Mouse (Mus musculus) gastrocnemius, adult 2 months (tissue): ENCODE data around the gene Emg1. TPM values are rescaled to one million over a fixed set of nuclear protein-coding genes. Genes with fewer than 3 reads are reported as not detected.
"Not testable (repeated sequence)": the region's sequence is repeated elsewhere in the genome, so short reads cannot be mapped to it uniquely, and the experiment has no call there.

Experiments used
- DNase-seq: peaks from one replicate; pipeline ENCODE4 v3.0.0; 2022
- H3K27ac ChIP-seq: fragments of 200-600 bp; 2 replicates; pipeline ENCODE4 v1.8.1; 2022; ENCODE audit warnings: mild to moderate bottlenecking
- H3K4me3 ChIP-seq: fragments of 200-600 bp; 2 replicates; pipeline ENCODE4 v1.8.1; 2022; ENCODE audit warnings: mild to moderate bottlenecking, moderate library complexity
- CTCF ChIP-seq: fragments of 200-600 bp; IDR thresholded peaks from 2 replicates; pipeline ENCODE4 v1.8.1; 2022; ENCODE audit warnings: antibody characterized with exemption, mild to moderate bottlenecking, moderate library complexity
- intact Hi-C: fragments of 180-260 bp; cut with DNase I; formaldehyde crosslinking; loops from one replicate; pipeline ENCODE4 v1.15.1; 2025
- total RNA-seq, 2 experiments: library from RNA; stranded (reverse); gene quantifications; 2 replicates each; pipeline ENCODE4 v1.2.3; 2021

Gene Emg1
- total RNA-seq, 2 experiments from 2014 or later, result 57.7 to 71.8 TPM

- no peak for TF ChIP-seq CTCF
- Histone ChIP-seq H3K27ac (peak overlapping the region; percentile 87; the same call in 1 of the 2 replicates), H3K4me3 (no peak overlapping the region)
- intact Hi-C loops, result no loop called here
- DNase-seq, result no peak
These were observed 12.6 kb downstream of the Emg1 start for GRCm38 (mm10) chr6:124699366-124699765.

- Histone ChIP-seq H3K27ac (no peak overlapping the region), H3K4me3 (no peak overlapping the region)
- intact Hi-C loops, result no loop called here
- TF ChIP-seq CTCF, result no peak
- DNase-seq, result no peak
These were observed 13.2 kb downstream of the Emg1 start for GRCm38 (mm10) chr6:124698751-124699150.

- no peak overlapping the region for H3K4me3 ChIP-seq
- no peak for TF ChIP-seq CTCF
- no peak for DNase-seq
- intact Hi-C loops, result no loop called here
- peak overlapping the region; percentile 51 for H3K27ac ChIP-seq
These were observed 15.4 kb downstream of the Emg1 start for GRCm38 (mm10) chr6:124696441-124697150.

- Histone ChIP-seq H3K27ac (peak overlapping the region; percentile 75), H3K4me3 (no peak overlapping the region)
- DNase-seq, result peak; percentile 66
- intact Hi-C loops, result no loop called here
- no peak for TF ChIP-seq CTCF
These were observed 17.6 kb downstream of the Emg1 start for GRCm38 (mm10) chr6:124694166-124694955.

GRCm38 (mm10) chr6:124693243-124693981 lies 18.6 kb downstream of the Emg1 start:
- Histone ChIP-seq H3K27ac (peak overlapping the region; percentile 75), H3K4me3 (no peak overlapping the region)
- no peak for TF ChIP-seq CTCF
- intact Hi-C loops, result no loop called here
- DNase-seq, result no peak

GRCm38 (mm10) chr6:124690517-124690916 lies 21.5 kb downstream of the Emg1 start:
- Histone ChIP-seq H3K27ac (no peak overlapping the region), H3K4me3 (no peak overlapping the region)
- TF ChIP-seq CTCF, result no peak
- intact Hi-C loops, result no loop called here
- no peak for DNase-seq

- no peak overlapping the region for H3K27ac ChIP-seq
- intact Hi-C loops, result no loop called here
- TF ChIP-seq CTCF, result no peak
- H3K4me3 ChIP-seq, result no peak overlapping the region
- no peak for DNase-seq
These were observed 23.0 kb downstream of the Emg1 start for GRCm38 (mm10) chr6:124689011-124689410.

- no peak overlapping the region for H3K27ac ChIP-seq
- no peak overlapping the region for H3K4me3 ChIP-seq
- TF ChIP-seq CTCF, result no peak
- intact Hi-C loops, result no loop called here
- no peak for DNase-seq
These were observed 23.7 kb downstream of the Emg1 start for GRCm38 (mm10) chr6:124688151-124688758.

- DNase-seq, intact Hi-C loops, H3K4me3 ChIP-seq, H3K27ac ChIP-seq: not testable (repeated sequence)
- peak; percentile 29 for TF ChIP-seq CTCF
These were observed 25.3 kb downstream of the Emg1 start for GRCm38 (mm10) chr6:124686644-124687043.

- Histone ChIP-seq H3K27ac (no peak overlapping the region), H3K4me3 (no peak overlapping the region)
- DNase-seq, result no peak
- intact Hi-C loops, result no loop called here
- no peak for TF ChIP-seq CTCF
These were observed 26.2 kb downstream of the Emg1 start for GRCm38 (mm10) chr6:124685606-124686386.

GRCm38 (mm10) chr6:124683591-124684417 lies 28.2 kb downstream of the Emg1 start:
- peak; percentile 74 for DNase-seq
- Histone ChIP-seq H3K4me3 (no peak overlapping the region; the same call in 1 of the 2 replicates), H3K27ac (peak overlapping the region; percentile 55)
- TF ChIP-seq CTCF, result no peak
- intact Hi-C loops, result no loop called here

- DNase-seq, intact Hi-C loops, H3K4me3 ChIP-seq, H3K27ac ChIP-seq: not testable (repeated sequence)
These were observed 29.7 kb downstream of the Emg1 start for GRCm38 (mm10) chr6:124682291-124682690.
